Mouse (Mus musculus): ENCODE measurements around the gene Igdcc4. TPM values are rescaled to one million over a fixed set of nuclear protein-coding genes. Genes with fewer than 3 reads are reported as not detected.

The Igdcc4 gene
- polyA plus RNA-seq, 1 experiment from 2014 or later: 13.3 TPM

- Histone ChIP-seq H3K4me3 (ENCODE audit: low read depth, low read length) (peak overlapping the region; percentile 99), H3K27me3 (ENCODE audit: control insufficient read depth, insufficient read depth, low read length) (no peaks in the 10 kb centered on the region), H3K4me2 (peak overlapping the region; percentile 62), H3K27ac (ENCODE audit: low read depth, low read length) (peak overlapping the region; percentile 96), H3K9me3 (ENCODE audit: control insufficient read depth, low read length) (no peaks in the 10 kb centered on the region), H3K36me3 (ENCODE audit: control insufficient read depth, insufficient read depth, low read length) (peaks cover 23% of the 10 kb centered on the region; the same call in 1 of the 2 replicates), H3K9ac (ENCODE audit: low read length) (peak overlapping the region; percentile 99), H3K4me1 (ENCODE audit: control insufficient read depth, insufficient read depth, low read length) (peaks cover 59% of the 10 kb centered on the region)
- DNase-seq (ENCODE audit: low spot score, missing footprints): peak; percentile 96
- ATAC-seq (ENCODE audit: low FRiP score): peak; percentile 51
- under 1% methylated on average over 17 of the region's 17 CpGs for WGBS
Observed at GRCm38 (mm10) chr9:65141976-65142318, 40.7 kb downstream of the Igdcc4 start.

- peak overlapping the region; percentile 99 for H3K9ac ChIP-seq (ENCODE audit: low read length)
- peaks cover 60% of the 10 kb centered on the region for H3K4me1 ChIP-seq (ENCODE audit: control insufficient read depth, insufficient read depth, low read length)
- H3K27me3 ChIP-seq (ENCODE audit: control insufficient read depth, insufficient read depth, low read length): no peaks in the 10 kb centered on the region
- ATAC-seq (ENCODE audit: low FRiP score) (peak; percentile 60), DNase-seq (ENCODE audit: low spot score, missing footprints) (no peak)
- H3K4me2 ChIP-seq: peak overlapping the region; percentile 62
- peak overlapping the region; percentile 99 for H3K4me3 ChIP-seq (ENCODE audit: low read depth, low read length)
- peaks cover 27% of the 10 kb centered on the region; the same call in 1 of the 2 replicates for H3K36me3 ChIP-seq (ENCODE audit: control insufficient read depth, insufficient read depth, low read length)
- peak overlapping the region; percentile 96 for H3K27ac ChIP-seq (ENCODE audit: low read depth, low read length)
- H3K9me3 ChIP-seq (ENCODE audit: control insufficient read depth, low read length): no peaks in the 10 kb centered on the region
- WGBS: under 1% methylated on average over 8 of the region's 8 CpGs
Observed at GRCm38 (mm10) chr9:65142399-65142798, 41.1 kb downstream of the Igdcc4 start.

DNA sequence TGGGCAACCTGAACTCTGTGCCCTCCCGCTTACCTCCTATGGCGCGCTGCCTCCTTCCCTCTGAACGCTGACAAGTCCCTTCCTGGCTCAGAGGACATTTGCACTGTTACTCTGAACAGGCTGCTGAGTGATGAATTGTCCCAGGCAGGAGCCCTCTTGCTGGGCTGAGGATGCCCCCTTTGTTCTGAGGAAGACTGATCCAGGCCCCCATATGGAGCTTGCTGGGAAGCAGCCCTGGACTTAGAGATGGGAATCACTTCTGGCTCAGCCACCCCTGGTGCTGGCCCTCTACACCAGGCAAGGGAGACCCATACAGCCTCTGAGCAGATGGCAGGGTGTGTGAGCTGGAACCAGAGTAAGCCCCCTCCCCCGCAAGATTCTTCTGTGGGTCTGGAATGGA, 44.7 kb downstream of the Igdcc4 start:
- no peak for DNase-seq (ENCODE audit: low spot score, missing footprints)

GRCm38 (mm10) chr9:65148507-65148906, 47.2 kb downstream of the Igdcc4 start:
- Histone ChIP-seq H3K9ac (ENCODE audit: low read length) (peak overlapping the region; percentile 13; the same call in 1 of the 2 replicates), H3K4me3 (ENCODE audit: low read depth, low read length) (no peak overlapping the region), H3K4me1 (ENCODE audit: control insufficient read depth, insufficient read depth, low read length) (peaks cover 81% of the 10 kb centered on the region), H3K27me3 (ENCODE audit: control insufficient read depth, insufficient read depth, low read length) (no peaks in the 10 kb centered on the region), H3K9me3 (ENCODE audit: control insufficient read depth, low read length) (no peaks in the 10 kb centered on the region), H3K36me3 (ENCODE audit: control insufficient read depth, insufficient read depth, low read length) (peaks cover 60% of the 10 kb centered on the region), H3K27ac (ENCODE audit: low read depth, low read length) (peak overlapping the region; percentile 35), H3K4me2 (no peak overlapping the region)
- DNase-seq (ENCODE audit: low spot score, missing footprints) (no peak), ATAC-seq (ENCODE audit: low FRiP score) (no peak)
- WGBS: 83% methylated on average over 7 of the region's 7 CpGs

More for the DNA sequence above, 44.7 kb downstream of the Igdcc4 start:
- no peaks in the 10 kb centered on the region for H3K9me3 ChIP-seq (ENCODE audit: control insufficient read depth, low read length)
- WGBS: 52% methylated on average over 5 of the region's 5 CpGs
- peak overlapping the region; percentile 15; the same call in 1 of the 2 replicates for H3K4me3 ChIP-seq (ENCODE audit: low read depth, low read length)
- peaks cover 72% of the 10 kb centered on the region for H3K4me1 ChIP-seq (ENCODE audit: control insufficient read depth, insufficient read depth, low read length)
- H3K27me3 ChIP-seq (ENCODE audit: control insufficient read depth, insufficient read depth, low read length): no peaks in the 10 kb centered on the region
- peak overlapping the region; percentile 62 for H3K4me2 ChIP-seq
- H3K9ac ChIP-seq (ENCODE audit: low read length): peak overlapping the region; percentile 21; the same call in 1 of the 2 replicates
- peak overlapping the region; percentile 25; the same call in 1 of the 2 replicates for H3K27ac ChIP-seq (ENCODE audit: low read depth, low read length)
- H3K36me3 ChIP-seq (ENCODE audit: control insufficient read depth, insufficient read depth, low read length): peaks cover 58% of the 10 kb centered on the region
- no peak for ATAC-seq (ENCODE audit: low FRiP score)

- peak; percentile 78; the same call in 1 of the 2 replicates for ATAC-seq (ENCODE audit: low FRiP score)
- no peak overlapping the region for H3K4me3 ChIP-seq (ENCODE audit: low read depth, low read length)
- peak overlapping the region; percentile 25; the same call in 1 of the 2 replicates for H3K4me2 ChIP-seq
- H3K27ac ChIP-seq (ENCODE audit: low read depth, low read length): peak overlapping the region; percentile 98
- no peaks in the 10 kb centered on the region for H3K9me3 ChIP-seq (ENCODE audit: control insufficient read depth, low read length)
- WGBS: 26% methylated on average over 6 of the region's 6 CpGs
- DNase-seq (ENCODE audit: low spot score, missing footprints): peak; percentile 90
- no peaks in the 10 kb centered on the region for H3K27me3 ChIP-seq (ENCODE audit: control insufficient read depth, insufficient read depth, low read length)
- H3K36me3 ChIP-seq (ENCODE audit: control insufficient read depth, insufficient read depth, low read length): peaks cover 40% of the 10 kb centered on the region
- H3K9ac ChIP-seq (ENCODE audit: low read length): peak overlapping the region; percentile 59
- peaks cover 88% of the 10 kb centered on the region for H3K4me1 ChIP-seq (ENCODE audit: control insufficient read depth, insufficient read depth, low read length)
Observed at GRCm38 (mm10) chr9:65152711-65153330, 51.5 kb downstream of the Igdcc4 start.

- no peaks in the 10 kb centered on the region for H3K9me3 ChIP-seq (ENCODE audit: control insufficient read depth, low read length)
- peaks cover 35% of the 10 kb centered on the region for H3K36me3 ChIP-seq (ENCODE audit: control insufficient read depth, insufficient read depth, low read length)
- no peak overlapping the region for H3K4me3 ChIP-seq (ENCODE audit: low read depth, low read length)
- peaks cover 88% of the 10 kb centered on the region for H3K4me1 ChIP-seq (ENCODE audit: control insufficient read depth, insufficient read depth, low read length)
- DNase-seq (ENCODE audit: low spot score, missing footprints): peak; percentile 95
- under 1% methylated on average over 5 of the region's 5 CpGs for WGBS
- peak; percentile 89 for ATAC-seq (ENCODE audit: low FRiP score)
- peak overlapping the region; percentile 25; the same call in 1 of the 2 replicates for H3K4me2 ChIP-seq
- H3K9ac ChIP-seq (ENCODE audit: low read length): peak overlapping the region; percentile 59
- H3K27ac ChIP-seq (ENCODE audit: low read depth, low read length): peak overlapping the region; percentile 98
- H3K27me3 ChIP-seq (ENCODE audit: control insufficient read depth, insufficient read depth, low read length): no peaks in the 10 kb centered on the region
Observed at GRCm38 (mm10) chr9:65153331-65153711, 52.0 kb downstream of the Igdcc4 start.

GRCm38 (mm10) chr9:65154692-65155455, 53.6 kb downstream of the Igdcc4 start:
- no peak for ATAC-seq (ENCODE audit: low FRiP score)
- no peaks in the 10 kb centered on the region for H3K27me3 ChIP-seq (ENCODE audit: control insufficient read depth, insufficient read depth, low read length)
- no peak overlapping the region for H3K4me3 ChIP-seq (ENCODE audit: low read depth, low read length)
- peaks cover 22% of the 10 kb centered on the region for H3K36me3 ChIP-seq (ENCODE audit: control insufficient read depth, insufficient read depth, low read length)
- H3K9me3 ChIP-seq (ENCODE audit: control insufficient read depth, low read length): no peaks in the 10 kb centered on the region
- 67% methylated on average over 9 of the region's 9 CpGs for WGBS
- H3K9ac ChIP-seq (ENCODE audit: low read length): peak overlapping the region; percentile 1; the same call in 1 of the 2 replicates
- peak overlapping the region; percentile 98 for H3K27ac ChIP-seq (ENCODE audit: low read depth, low read length)
- no peak for DNase-seq (ENCODE audit: low spot score, missing footprints)
- H3K4me1 ChIP-seq (ENCODE audit: control insufficient read depth, insufficient read depth, low read length): peaks cover 86% of the 10 kb centered on the region
- no peak overlapping the region for H3K4me2 ChIP-seq

DNA sequence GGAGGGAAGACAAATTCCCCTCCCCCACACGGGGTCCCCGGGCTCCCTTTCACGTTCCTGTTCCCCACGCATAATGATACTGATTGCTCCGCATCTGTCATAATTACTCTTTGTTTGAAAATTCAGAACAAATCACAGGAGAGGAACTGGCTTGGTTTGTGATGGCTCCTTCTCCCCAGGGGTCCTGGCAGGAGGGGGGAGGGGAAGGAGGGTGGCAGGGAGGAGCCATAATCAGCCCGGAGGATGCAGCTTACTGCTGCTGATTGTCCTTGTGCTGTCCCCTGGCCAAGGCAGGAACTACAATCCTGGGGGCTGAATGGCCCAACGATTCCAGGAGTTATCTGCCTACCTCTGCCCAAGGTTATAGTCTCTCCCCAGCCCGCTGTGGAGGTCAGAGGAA, 55.3 kb downstream of the Igdcc4 start:
- Histone ChIP-seq H3K4me2 (peak overlapping the region; percentile 21; the same call in 1 of the 2 replicates), H3K27me3 (ENCODE audit: control insufficient read depth, insufficient read depth, low read length) (no peaks in the 10 kb centered on the region), H3K4me1 (ENCODE audit: control insufficient read depth, insufficient read depth, low read length) (peaks cover 91% of the 10 kb centered on the region), H3K4me3 (ENCODE audit: low read depth, low read length) (0 out of 2 replicates have a peak overlapping the region, but pooled peaks have one; percentile 3), H3K27ac (ENCODE audit: low read depth, low read length) (peak overlapping the region; percentile 78), H3K36me3 (ENCODE audit: control insufficient read depth, insufficient read depth, low read length) (peaks cover 11% of the 10 kb centered on the region), H3K9me3 (ENCODE audit: control insufficient read depth, low read length) (no peaks in the 10 kb centered on the region), H3K9ac (ENCODE audit: low read length) (peak overlapping the region; percentile 40)
- 5% methylated on average over 8 of the region's 8 CpGs for WGBS
- no peak; the same call in 1 of the 2 replicates for ATAC-seq (ENCODE audit: low FRiP score)
- peak; percentile 91 for DNase-seq (ENCODE audit: low spot score, missing footprints)

DNA sequence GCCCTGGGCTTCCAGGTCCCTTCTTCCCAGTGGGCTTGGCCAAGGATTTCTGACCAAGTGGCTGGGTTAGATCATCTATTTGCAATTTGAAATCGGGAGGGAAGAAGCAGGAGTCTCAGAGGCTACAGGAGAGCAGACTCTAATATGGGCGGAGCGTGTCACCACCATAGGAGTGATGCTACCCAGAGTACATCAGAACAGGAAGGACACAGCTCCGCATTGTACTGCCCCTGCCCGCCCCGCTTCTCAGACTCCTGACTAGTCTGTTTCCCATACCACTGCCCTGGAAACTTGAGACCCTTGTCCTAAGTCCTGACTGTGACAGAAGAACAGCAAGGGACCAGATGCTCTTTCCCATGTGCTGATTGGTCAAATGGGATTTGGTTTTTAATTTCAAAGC, 56.3 kb downstream of the Igdcc4 start:
- H3K4me2 ChIP-seq: no peak overlapping the region
- H3K27me3 ChIP-seq (ENCODE audit: control insufficient read depth, insufficient read depth, low read length): no peaks in the 10 kb centered on the region
- H3K9me3 ChIP-seq (ENCODE audit: control insufficient read depth, low read length): no peaks in the 10 kb centered on the region
- WGBS: 40% methylated on average over 6 of the region's 6 CpGs
- no peak overlapping the region for H3K9ac ChIP-seq (ENCODE audit: low read length)
- DNase-seq (ENCODE audit: low spot score, missing footprints): no peak
- peaks cover 7% of the 10 kb centered on the region for H3K36me3 ChIP-seq (ENCODE audit: control insufficient read depth, insufficient read depth, low read length)
- peaks cover 93% of the 10 kb centered on the region for H3K4me1 ChIP-seq (ENCODE audit: control insufficient read depth, insufficient read depth, low read length)
- ATAC-seq (ENCODE audit: low FRiP score): no peak
- no peak overlapping the region for H3K4me3 ChIP-seq (ENCODE audit: low read depth, low read length)
- peak overlapping the region; percentile 78 for H3K27ac ChIP-seq (ENCODE audit: low read depth, low read length)
